Mouse (Mus musculus) embryonic fibroblast, embryonic 13.5 days (primary cell): ENCODE measurements around the gene Pgf.

Experiments
- CTCF ChIP-seq: IDR thresholded peaks from 2 replicates; pipeline ENCODE4 v1.5.1; 2011; ENCODE audit warnings: mild to moderate bottlenecking, control low read depth, low read length, moderate library complexity, borderline replicate concordance; ENCODE audit not compliant: insufficient read depth
- POLR2A ChIP-seq: IDR thresholded peaks from 2 replicates; pipeline ENCODE4 v1.6.1; 2011; ENCODE audit warnings: low read depth, mild to moderate bottlenecking, control low read depth, low read length, moderate library complexity

GRCm38 (mm10) chr12:85151002-85151774, 26.4 kb downstream of the Pgf start, which contains the start of gene Rps6kl1:
- no peak for TF ChIP-seq POLR2A
- TF ChIP-seq CTCF, result no peak
